Mouse (Mus musculus): ENCODE results near the gene Nudt2. TPM values are rescaled to one million over a fixed set of nuclear protein-coding genes. Genes with fewer than 3 reads are reported as not detected.
A peak's percentile ranks its signal among the peaks of the same experiment; 100 is the strongest.
"Not testable (repeated sequence)": the region's sequence is repeated elsewhere in the genome, so short reads cannot be mapped to it uniquely, and the experiment has no call there.

Nudt2 gene
- 10 to 100 TPM; 15.5 to 25.6 TPM for polyA plus RNA-seq (2017; shearing (Covaris generic))

DNA sequence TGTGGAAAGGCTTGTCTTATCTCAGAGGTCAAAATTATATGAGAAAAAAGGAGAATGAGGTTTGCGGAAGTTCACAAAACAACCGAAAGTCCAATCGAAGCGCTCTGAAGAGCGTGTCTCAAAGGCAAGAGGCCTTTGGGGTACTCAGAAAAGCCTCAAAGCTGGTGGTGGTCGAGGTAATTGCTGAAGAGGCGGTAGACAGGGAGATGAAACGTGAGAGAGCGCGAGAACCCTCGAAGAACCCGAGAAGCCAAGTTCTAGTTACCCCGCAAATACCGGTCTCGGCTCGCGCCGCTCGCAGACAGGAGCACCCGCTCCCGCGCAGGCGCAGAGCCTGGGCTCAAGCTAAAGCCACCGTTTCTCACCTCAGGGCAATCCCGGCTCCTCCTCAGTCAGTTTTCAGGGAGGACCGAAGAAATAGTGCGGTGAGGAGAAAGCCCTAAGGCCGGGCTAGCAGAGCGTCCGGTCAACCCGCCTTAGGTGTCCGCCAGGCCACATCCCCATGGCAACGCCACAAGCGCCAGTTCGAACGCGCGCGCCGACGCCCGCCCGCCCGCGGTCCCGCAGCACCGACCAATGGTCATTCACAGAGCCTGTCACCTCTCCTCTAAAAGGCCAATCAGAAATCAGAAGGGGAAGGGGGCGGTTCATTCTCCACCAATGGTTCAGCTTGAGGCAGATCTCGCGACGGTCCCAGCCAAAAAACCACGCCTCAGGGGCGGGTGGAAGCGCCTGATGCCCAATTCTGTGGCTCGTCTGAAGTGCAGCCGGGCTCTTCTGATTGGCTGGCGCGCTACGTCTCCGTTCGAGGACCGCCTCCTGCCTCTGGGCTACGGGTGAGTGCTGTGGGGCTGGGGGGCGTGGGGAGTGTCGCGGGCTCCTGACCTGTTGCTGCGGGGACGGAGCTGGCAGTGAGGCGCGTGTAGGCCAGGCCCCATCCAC is at the start of gene Nudt2, which contains the start of gene Kif24:
TSS of gene Nudt2 (plus strand) at position 807 of the 942 bp plus-strand sequence.
TSS of gene Kif24 (minus strand) at position 543 of the 942 bp plus-strand sequence.
- peak; percentile 96 for ATAC-seq

DNA sequence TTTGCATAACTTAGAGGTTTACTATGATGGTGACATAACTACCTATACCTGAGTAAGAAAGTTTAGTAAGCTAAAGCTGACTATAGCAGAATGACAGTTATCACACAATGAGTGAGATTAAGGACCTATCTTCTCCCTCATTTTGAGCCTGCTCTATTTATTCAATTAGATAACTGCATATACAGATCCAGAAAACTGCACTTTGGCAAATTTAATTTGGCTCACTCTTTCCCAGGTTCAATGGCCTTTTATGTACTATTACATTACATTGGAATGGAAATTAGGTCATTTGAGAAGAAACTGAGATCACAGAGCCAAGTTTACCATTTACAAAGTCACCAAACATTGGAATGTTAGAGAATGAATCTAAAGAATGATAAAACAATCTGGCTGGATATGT is 48.0 kb upstream of the Nudt2 start:
- ATAC-seq, result no peak

DNA sequence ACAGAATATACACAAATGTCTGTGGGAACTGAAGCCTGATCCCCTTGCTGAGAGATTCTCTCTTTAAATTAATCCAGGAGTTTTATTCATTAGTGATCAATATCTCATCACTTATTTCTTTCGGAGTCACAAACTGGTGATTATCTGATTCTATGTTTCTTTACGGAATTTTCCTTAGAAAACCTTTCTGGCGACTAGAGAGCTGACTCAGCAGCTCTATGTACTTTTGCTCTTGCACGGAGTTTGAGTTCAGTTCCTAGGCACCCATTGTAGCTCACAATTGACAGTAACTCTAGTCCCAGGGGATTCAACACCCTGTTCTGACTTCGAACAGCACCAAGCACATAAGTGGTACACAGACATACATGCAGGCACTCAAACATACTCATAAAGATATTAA is 26.0 kb upstream of the Nudt2 start:
- no peak for ATAC-seq

DNA sequence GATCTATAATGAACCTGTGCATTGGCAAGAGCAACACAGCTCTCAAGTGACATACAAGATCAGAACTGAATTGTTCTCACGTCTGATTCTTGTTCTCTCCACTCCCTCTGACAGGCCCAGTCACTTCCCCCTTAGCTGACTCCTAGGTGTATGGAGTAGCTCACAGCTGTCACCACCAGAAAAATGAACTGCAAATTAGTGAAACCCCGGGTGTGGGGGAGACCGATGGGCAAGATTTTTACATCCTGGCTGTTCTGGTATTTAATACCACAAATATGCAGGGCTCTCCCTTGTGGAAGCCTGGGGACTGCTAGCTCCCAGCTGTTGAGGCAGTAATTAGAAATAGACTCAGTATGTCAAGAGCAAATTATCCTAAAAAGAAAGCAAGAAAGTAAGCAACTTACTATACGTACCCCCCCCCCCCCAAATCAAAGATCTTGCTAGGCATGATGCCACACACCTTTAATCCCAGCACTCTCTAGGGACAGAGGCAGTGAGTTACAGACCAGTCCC is 22.1 kb upstream of the Nudt2 start:
- no peak for ATAC-seq

DNA sequence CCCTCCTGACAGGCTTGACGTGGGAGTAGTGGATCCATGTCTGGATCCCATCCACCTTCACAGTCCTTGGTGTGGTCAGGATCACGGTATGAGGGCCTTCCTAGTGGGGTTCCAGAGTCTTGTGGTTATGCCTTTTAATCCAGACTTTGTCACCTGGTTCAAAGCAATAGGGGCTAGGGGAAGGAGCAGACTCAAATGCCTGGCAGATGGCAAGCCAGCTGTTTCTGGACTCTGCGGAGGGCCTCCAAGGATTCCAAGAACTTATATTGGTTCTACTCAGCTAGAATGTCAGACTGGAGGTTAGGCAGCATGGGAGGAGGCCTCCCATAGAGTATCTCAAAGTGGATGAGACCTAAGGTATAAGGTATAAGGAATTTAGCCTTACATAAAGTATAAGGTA is 17.4 kb upstream of the Nudt2 start:
- ATAC-seq, result no peak

DNA sequence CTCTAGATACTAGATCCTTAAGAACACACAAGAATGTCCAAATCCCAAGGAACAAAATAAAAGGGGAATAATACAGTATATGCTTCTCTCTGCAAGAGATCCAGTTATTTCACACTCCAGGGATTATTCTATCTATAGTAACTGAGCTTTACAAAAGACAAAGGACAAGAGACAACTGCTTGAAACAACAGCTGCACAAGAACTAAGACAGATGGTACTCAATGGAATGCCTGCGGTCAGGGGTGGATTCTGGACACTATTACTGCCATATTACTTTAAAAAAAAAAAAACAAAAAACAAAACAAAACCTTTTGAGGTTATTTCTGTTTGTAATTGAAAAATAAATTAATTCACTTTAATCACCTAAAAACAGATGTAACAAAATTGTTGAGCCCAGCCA is 4.3 kb upstream of the Nudt2 start:
- ATAC-seq, result no peak

DNA sequence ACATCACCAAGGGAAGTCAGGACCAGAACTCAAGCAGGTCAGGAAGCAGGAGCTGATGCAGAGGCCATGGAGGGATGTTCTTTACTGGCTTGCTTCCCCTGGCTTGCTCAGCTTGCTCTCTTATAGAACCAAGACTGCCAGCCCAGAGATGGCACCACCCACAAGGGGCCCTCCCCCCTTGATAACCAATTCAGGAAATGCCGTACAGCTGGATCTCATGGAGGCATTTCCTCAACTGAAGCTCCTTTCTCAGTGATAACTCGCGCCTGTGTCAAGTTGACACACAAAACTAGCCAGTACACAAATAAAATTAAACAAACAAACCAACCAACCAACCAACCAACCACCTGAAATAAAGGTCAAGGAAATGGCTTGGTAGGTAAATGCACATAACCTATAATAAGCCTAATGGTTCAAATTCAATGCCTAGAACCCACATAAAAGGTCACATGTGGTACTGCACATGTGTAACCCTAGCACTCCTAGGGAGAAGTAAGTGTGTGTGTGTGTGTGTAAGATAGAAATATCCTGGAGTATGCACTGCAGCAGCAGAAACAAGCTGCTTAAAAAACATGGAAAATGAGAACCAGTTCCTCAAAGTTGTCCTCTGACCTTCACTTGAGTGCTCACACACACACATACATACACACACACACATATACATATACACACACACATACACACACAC is 1.8 kb upstream of the Nudt2 start:
- not testable (repeated sequence) for ATAC-seq

DNA sequence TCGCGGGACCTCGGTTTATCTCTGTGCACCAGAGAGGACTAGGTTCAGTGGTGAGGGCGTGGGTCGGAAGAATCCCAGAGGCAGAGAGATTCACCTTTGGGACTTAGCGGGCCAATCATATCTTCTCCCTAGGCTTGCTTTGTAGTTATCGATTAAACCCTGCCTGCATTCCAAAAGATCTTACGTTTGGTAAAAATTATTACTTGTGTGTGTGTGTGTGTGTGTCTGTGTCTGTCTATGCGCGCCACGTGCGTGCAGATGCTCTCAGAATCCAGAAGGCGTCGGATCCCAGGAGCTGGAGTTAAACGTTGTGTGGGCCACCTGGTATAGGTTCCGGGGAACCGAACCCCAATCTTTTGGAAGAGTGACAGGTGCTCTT is 325 bp downstream of the Nudt2 start:
- ATAC-seq, result no peak

DNA sequence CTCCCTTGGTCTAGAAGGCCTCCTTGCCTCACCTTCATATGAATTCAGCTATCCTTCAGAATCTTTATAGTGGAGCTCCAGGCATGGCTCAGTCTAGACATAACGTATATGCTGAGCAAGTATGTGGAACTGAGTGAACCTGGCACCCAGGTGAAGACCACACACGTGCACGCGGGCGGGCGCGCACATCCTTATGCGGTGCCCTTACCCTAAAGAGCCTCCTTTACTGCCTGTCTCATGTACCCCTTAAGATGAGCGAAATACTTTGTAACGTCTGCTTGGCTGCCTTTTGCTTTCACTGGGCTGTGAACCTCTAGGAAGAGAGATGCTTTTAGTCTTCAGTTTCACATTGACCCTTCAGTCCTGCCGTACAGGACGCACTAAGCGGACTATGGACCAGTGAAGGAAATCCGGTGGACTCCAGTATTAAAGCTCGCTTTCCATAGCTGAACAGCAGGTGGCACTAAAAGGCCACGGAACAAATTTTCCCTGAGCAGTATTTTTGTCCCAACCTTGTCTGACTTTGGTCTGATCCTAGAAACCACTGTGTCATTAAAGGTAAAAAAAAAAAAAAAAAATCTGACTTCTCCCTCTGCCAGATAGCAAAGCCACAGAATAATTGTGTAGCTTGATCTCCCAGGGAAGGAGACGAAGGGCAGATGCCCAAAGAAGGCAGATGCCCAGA is 3.6 kb downstream of the Nudt2 start:
- no peak for ATAC-seq

DNA sequence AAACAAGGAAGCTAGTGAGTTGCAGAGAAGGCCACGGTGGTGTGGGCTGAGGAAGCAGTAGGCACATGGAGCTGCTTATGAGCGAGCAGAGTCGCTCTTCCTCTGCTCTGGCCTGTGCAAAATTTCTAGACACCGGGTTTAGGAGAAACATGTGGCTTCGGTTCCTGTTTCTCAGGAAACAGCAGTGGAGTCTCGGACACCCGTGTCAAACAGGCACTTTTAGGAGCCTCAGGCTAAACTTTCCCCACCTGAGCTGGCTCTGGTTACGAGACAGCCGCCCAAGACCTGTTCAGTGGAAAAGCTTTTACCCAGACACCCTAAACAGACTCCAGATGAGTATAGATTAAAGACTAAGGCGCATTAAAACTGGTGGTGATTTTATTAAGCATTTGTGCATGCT is 4.2 kb downstream of the Nudt2 start:
- no peak for ATAC-seq

DNA sequence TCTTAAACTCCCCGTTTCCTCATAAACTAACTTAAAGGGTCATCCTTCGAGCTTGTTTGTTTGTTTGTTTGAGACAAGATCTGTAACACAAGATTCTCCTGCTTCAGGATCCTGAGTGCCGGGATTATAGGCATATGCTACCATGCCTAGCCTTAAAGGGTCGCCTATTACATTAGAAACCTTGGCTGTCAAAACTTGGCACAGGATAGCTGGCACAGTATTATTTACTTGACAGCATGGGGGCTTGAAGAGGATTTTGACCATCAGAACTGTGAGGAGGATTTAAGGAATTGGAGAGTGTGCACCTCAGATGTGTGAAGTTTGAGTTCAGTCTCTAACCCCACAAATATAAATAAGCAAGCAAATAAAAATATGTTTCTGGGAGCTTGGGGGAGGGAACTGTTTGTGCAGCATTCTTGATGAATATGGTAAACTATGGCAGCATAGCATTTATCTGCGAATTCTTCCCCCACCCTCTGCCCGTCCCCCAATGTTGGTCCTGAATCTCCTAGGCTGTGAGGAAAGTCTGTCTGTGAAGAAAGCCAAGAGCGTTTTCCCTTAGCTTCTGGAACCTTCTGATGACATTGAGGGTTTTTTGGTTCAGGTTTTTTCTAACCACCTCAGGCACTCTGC is 5.2 kb downstream of the Nudt2 start:
- no peak for ATAC-seq

DNA sequence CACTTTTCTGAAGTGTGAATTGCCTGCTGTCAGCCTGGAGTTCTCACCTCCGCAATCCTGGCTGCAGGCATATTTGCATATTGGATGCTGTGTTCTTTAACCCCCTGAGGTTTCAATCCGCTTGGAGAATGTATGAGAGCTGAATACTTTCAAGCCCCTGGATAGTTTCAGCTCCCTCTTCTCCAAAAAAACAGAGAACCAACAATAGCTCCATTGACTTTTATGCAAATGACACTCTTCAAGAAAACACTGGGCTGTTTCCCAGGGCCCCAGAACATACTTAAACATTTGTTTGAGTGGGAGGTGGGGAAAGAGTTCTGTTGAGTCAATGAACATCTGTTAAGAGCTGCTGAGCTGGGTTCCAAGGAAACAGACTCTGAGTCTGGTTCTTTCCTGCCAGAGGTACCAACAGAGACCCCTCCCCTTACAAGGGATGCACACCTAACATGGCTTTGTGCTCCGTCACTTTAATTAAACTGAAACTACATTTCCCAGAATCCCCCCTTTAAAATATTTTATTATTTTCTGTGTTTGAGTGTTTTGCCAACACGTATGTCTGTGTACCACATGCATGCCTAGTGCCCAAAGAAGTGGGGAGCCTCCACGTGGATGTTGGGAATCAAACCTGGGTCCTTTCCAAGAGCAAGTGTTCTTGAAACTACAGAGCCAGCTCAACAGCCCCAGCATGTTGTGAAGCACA is 5.9 kb downstream of the Nudt2 start:
- no peak for ATAC-seq

DNA sequence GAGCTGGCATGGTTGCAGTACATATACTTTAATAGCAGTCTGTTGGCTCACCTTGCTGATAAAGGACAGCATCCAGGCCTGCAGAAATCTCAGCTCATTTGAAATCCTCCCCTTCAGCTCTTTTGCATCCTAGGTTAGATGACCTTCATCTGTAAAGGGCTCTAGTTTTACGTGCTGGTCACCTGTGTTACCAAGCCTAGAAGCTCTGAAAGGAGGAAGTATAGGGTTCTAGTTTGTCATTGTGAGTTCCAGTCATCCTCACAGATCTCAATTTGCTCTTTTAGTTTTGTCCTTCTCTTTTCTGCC is 6.4 kb downstream of the Nudt2 start:
- no peak for ATAC-seq

DNA sequence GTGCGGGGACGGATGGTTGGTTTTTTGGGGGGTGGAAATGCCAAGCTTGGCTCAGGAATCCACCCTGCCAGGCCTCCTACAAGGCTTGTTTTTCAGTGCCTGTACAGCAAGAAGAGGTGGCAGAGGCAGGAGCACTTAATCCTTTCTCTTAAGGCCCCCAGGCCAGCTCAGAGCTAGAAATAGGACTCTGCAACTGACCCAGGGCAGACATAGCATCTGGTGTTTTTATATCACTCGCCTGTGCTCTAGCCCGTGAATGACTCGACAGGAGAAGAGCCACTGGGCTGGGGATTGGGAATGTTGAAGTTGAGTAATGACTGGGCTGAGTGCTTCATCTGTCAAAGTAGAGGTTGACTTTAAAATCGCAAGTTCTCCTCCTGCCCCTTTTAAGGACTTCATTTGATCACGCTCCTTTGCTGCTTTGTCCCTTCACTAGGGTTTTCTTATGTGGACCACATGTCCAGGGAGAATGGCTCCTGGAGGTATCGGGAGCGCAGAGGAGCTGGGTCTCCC is 12.8 kb downstream of the Nudt2 start:
- ATAC-seq, result no peak

DNA sequence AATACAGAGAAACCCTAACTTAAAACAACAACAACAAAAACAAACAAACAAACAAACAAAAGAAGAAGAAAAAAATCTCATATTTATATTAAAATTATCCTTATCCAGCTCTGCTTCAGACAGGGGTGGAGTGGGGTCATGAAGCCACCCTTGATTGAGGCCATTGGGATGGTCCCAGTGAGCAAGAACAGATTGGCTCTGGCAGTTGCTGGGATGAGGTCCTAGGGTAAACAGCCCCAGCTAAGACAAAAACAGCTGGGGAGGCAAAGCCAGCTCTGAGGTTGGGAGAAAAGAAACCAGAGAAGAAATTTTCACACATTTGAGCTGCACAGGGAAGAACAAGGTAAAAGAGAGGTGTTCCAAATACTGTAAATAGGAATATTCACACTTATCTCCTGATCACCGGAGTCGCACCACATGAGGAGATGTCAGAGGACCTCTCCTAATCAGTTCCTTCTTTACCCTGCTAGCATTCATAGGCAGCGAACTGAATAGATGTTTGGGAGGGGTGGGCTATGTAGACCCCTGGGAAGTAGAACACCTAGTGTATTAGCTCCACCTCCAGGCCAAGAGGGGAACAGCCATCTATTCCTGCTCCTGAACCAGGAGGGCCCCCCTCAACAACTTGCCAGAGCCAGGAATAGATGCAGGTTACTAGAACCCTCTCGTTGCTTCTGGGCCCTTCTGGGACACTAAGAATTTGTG is 14.0 kb downstream of the Nudt2 start:
- no peak for ATAC-seq

DNA sequence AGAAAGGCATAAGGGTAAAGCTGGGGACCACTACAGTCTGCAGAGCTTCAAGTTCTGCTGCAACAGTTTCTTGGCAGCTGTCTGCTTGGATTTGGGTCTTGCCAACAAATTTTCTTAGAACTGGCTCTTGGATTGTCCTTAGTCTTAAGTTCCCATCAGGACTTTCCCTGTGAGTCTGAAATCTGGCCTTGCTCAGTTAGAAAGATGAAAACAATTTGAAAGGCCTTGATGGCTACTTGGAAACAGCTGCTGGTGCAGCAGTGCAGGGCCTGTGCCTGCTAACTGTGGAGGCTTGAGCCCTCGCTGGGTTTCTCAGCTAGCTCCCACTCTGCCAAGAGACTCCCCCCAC is 14.5 kb downstream of the Nudt2 start:
- no peak for ATAC-seq

DNA sequence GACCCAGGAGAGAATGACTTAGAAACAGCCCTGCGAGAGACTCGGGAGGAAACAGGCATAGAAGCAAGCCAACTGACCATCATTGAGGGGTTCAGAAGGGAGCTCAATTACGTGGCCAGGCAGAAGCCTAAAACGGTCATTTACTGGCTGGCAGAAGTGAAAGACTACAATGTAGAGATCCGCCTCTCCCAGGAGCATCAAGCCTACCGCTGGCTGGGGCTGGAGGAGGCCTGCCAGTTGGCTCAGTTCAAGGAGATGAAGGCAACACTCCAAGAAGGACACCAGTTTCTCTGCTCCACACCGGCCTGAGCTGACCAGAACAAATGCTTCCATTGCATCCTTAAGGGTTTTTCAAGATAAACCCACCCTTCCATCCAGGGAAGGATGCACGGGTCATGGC is 15.3 kb downstream of the Nudt2 start:
- no peak for ATAC-seq

DNA sequence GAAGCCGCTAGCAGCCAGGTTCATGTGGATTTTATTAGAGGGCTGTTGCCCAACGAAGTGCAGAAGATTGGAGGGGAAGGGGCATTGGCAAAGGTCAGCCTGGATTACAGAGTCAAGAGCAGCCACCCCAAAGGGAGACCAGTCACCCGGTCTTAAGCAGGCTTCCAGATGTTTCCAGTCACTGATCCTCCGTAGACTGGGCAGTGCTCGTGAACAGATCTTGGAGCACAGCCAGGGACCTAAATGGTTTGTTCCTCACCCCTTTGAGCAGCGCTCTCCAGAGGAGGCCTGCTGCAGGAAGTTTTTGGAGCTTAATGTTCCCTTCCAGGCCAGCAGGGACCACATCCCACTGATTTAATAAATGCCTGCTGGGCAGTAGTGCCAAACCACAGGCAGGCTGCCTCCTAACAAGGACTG is 16.7 kb downstream of the Nudt2 start:
- no peak for ATAC-seq

DNA sequence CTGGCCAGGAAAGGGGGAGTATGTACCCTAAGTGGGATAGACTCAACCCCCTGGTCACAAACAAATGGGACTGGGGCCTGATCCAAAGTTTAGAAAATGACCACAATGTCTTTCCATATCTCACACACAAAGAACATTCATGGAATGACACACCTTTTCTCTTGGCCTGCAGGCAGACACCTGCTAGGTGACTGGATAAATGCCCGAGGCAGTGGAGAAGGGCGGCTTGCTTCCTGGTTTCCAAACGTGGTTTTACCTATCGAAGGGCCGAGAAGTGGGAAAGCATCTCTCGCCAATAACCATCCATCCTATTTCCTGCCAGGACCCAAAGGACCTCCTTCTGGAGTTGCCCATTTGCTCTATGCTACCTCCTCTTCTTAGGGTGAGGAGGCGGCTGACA is 28.0 kb downstream of the Nudt2 start:
- ATAC-seq, result no peak

DNA sequence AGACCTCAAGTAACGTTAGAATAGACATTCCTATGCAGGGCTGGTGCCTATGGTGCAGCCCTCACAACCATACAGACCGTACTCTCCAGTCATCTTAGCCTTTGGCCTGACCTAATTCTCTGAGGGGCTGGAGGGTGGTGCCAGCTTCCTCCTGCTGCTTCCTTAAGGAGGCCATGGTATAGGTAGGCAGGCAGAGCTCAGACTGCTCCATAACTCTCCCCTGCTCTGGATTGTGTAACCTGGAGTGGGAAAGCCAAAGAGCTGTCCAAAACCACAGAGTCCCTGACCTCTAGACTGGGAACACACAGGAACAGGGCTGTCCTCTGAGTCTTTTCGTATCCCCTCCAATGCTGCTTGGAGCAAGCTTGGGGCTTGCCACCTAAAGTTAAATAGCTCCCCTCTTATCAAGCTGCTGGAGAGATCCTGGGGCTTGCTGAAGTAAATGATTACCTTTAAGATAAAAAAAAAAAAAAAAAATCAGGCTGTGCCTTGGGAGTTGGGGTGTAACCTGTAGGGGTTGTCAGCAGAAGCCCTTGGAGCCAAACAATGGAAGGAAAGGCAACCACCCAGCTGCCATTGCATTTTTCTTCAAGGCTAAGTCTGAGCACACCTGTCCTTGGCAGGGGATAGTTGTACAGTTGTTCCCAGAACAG is 28.6 kb downstream of the Nudt2 start:
- ATAC-seq, result no peak

DNA sequence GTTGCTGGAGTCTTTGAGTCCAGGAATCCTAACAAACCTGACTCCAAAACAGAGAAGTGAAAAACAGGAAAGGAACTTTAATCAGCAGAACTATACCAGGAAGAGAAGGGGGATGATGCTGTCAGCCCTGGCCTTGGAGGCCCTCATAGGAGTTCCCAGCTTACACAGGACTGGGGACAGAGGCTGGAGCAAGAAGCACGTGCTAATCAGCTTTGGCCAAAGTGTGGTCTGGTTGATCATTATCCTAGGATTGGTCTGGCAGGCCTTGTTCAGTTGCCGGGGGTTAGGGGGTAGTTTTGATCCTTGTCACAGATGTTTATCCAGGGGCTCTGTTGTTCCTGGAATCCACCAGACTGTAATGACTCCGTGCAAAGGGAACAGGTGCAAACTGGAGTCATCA is 29.4 kb downstream of the Nudt2 start:
- ATAC-seq, result no peak
